Comparison of ENCODE assay signal across 18 mouse cellular contexts in genomic region chr1:169362564-169362963, GRCm38 (mm10).
"Had no signal": no experiment of that assay in that cellular context is flagged by ENCODE, and none has a peak within 500 bp of the region (broad histone marks: within the 10 kb centered on the region; RNA-seq: fewer than 3 reads in every experiment).

No protein-coding gene starts in this region.

- H3K9me3 ChIP-seq: limb, embryonic 13.5 days; liver, embryonic 12.5 days; liver, embryonic 15.5 days; midbrain, embryonic 13.5 days had no signal

- H3K4me3 ChIP-seq: left cerebral cortex, adult 2 months; limb, embryonic 13.5 days; liver, embryonic 12.5 days; liver, embryonic 15.5 days; midbrain, embryonic 13.5 days had no signal

- H3K9ac ChIP-seq: limb, embryonic 13.5 days; liver, embryonic 12.5 days; liver, embryonic 15.5 days; midbrain, embryonic 13.5 days had no signal

- DNase-seq: kidney, adult 2 months; kidney, postnatal 10 days; kidney, postnatal 36 days; layer of hippocampus, postnatal 36 days; liver; lung, adult 18-20 months; lung, postnatal 14 days; retina, postnatal 1 day; right cerebral cortex, postnatal 25 days; thymus, adult 18-20 months; thymus, postnatal 36 days had no signal

- H3K27ac ChIP-seq: left cerebral cortex, adult 2 months; limb, embryonic 13.5 days; liver, embryonic 12.5 days; liver, embryonic 15.5 days; macrophage; midbrain, embryonic 13.5 days had no signal

- H3K4me1 ChIP-seq: liver, embryonic 12.5 days; liver, embryonic 15.5 days had no signal

- ATAC-seq: liver, embryonic 12.5 days; midbrain, embryonic 13.5 days; midbrain, embryonic 16.5 days had no signal

- H3K27me3 ChIP-seq: liver, embryonic 12.5 days; liver, embryonic 15.5 days; midbrain, embryonic 13.5 days had no signal

- H3K4me2 ChIP-seq: limb, embryonic 13.5 days; liver, embryonic 12.5 days; liver, embryonic 15.5 days; midbrain, embryonic 13.5 days had no signal

- H3K36me3 ChIP-seq: limb, embryonic 13.5 days; liver, embryonic 12.5 days; liver, embryonic 15.5 days; midbrain, embryonic 13.5 days had no signal
